Mouse (Mus musculus): Measurements from ENCODE around the gene Unc5a. TPM values are rescaled to one million over a fixed set of nuclear protein-coding genes. Genes with fewer than 3 reads are reported as not detected.

Unc5a gene
- polyA plus RNA-seq, 1 experiment = 0.05 TPM

DNA sequence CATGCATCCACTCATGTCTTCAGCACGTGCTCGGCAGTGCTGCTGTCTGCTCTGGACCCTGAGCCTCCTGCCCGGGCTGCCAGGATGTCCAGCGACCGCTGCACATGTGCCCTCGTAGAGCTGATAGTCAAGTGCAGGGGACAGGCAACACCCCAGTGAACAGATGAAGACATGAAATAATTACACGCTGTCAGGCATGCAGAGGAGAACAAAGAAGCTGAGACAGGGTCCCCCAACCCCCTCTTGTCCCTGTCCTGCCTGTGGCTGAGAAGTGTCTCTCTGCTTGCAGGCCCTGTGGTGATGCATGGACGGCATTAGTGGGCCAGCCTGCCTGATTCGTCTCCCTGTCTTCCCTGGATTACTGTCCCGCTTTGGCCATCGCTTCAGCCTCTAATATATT, 18.3 kb downstream of the Unc5a start:
- no peak overlapping the region for H3K4me3 ChIP-seq
- H3ac ChIP-seq (ENCODE audit: control insufficient read depth, insufficient read length) = no peak overlapping the region
- TF ChIP-seq REST (IDR thresholded peaks at IDR 0.05; ENCODE audit: insufficient read depth, insufficient read length) (no peak), CEBPB (IDR thresholded peaks at IDR 0.05; ENCODE audit: insufficient read depth, poor library complexity, severe bottlenecking) (no peak), SRF (IDR thresholded peaks at IDR 0.05; ENCODE audit: control insufficient read depth, insufficient read length, low read depth) (no peak), MYOD1 (IDR thresholded peaks at IDR 0.05; ENCODE audit: control insufficient read depth in 1 of 3, insufficient read length in 2 of 3, low read depth in 2 of 3) (no peak), USF1 (IDR thresholded peaks at IDR 0.05; ENCODE audit: low read depth) (no peak), POLR2AphosphoS2 (IDR thresholded peaks at IDR 0.05; ENCODE audit: insufficient read length, low read depth) (no peak), MAX (IDR thresholded peaks at IDR 0.05; ENCODE audit: low read depth) (no peak), TCF12 (IDR thresholded peaks at IDR 0.05; ENCODE audit: insufficient read depth, poor library complexity, severe bottlenecking) (no peak), E2F4 (IDR thresholded peaks at IDR 0.05; ENCODE audit: insufficient read depth) (no peak), TCF3 (IDR thresholded peaks at IDR 0.05; ENCODE audit: insufficient read length, low read depth) (no peak), POLR2A (IDR thresholded peaks at IDR 0.05; ENCODE audit: insufficient read length, low read depth) (no peak), MYOG (IDR thresholded peaks at IDR 0.05; ENCODE audit: control insufficient read depth in 1 of 3, insufficient read depth in 1 of 3, insufficient read length in 2 of 3, low read depth in 2 of 3) (no peak)
- no peaks in the 10 kb centered on the region for H3K79me2 ChIP-seq (ENCODE audit: control insufficient read depth, insufficient read depth)
- no peak overlapping the region for H3K4me2 ChIP-seq (ENCODE audit: low read depth)
- no peaks in the 10 kb centered on the region for H3K36me3 ChIP-seq (ENCODE audit: control insufficient read depth, insufficient read depth)
- peaks cover 61% of the 10 kb centered on the region for H3K27me3 ChIP-seq (ENCODE audit: control insufficient read depth, insufficient read depth, insufficient read length)

- Histone ChIP-seq H3K79me2 (ENCODE audit: control insufficient read depth, insufficient read depth) (no peaks in the 10 kb centered on the region), H3K36me3 (ENCODE audit: control insufficient read depth, insufficient read depth) (no peaks in the 10 kb centered on the region), H3ac (ENCODE audit: control insufficient read depth, insufficient read length) (no peak overlapping the region), H3K27me3 (ENCODE audit: control insufficient read depth, insufficient read depth, insufficient read length) (peaks cover 50% of the 10 kb centered on the region), H3K4me2 (ENCODE audit: low read depth) (no peak overlapping the region), H3K4me3 (no peak overlapping the region)
- TF ChIP-seq POLR2AphosphoS2 (IDR thresholded peaks at IDR 0.05; ENCODE audit: insufficient read length, low read depth) (no peak), MYOG (IDR thresholded peaks at IDR 0.05; ENCODE audit: control insufficient read depth in 1 of 3, insufficient read depth in 1 of 3, insufficient read length in 2 of 3, low read depth in 2 of 3) (no peak), REST (IDR thresholded peaks at IDR 0.05; ENCODE audit: insufficient read depth, insufficient read length) (no peak), CEBPB (IDR thresholded peaks at IDR 0.05; ENCODE audit: insufficient read depth, poor library complexity, severe bottlenecking) (no peak), POLR2A (IDR thresholded peaks at IDR 0.05; ENCODE audit: insufficient read length, low read depth) (no peak), MAX (IDR thresholded peaks at IDR 0.05; ENCODE audit: low read depth) (no peak), TCF12 (IDR thresholded peaks at IDR 0.05; ENCODE audit: insufficient read depth, poor library complexity, severe bottlenecking) (no peak), USF1 (IDR thresholded peaks at IDR 0.05; ENCODE audit: low read depth) (no peak), MYOD1 (IDR thresholded peaks at IDR 0.05; ENCODE audit: control insufficient read depth in 1 of 3, insufficient read length in 2 of 3, low read depth in 2 of 3) (no peak), SRF (IDR thresholded peaks at IDR 0.05; ENCODE audit: control insufficient read depth, insufficient read length, low read depth) (no peak), E2F4 (IDR thresholded peaks at IDR 0.05; ENCODE audit: insufficient read depth) (no peak), TCF3 (IDR thresholded peaks at IDR 0.05; ENCODE audit: insufficient read length, low read depth) (no peak)
Observed at GRCm38 (mm10) chr13:54968636-54969035, 19.4 kb downstream of the Unc5a start.

DNA sequence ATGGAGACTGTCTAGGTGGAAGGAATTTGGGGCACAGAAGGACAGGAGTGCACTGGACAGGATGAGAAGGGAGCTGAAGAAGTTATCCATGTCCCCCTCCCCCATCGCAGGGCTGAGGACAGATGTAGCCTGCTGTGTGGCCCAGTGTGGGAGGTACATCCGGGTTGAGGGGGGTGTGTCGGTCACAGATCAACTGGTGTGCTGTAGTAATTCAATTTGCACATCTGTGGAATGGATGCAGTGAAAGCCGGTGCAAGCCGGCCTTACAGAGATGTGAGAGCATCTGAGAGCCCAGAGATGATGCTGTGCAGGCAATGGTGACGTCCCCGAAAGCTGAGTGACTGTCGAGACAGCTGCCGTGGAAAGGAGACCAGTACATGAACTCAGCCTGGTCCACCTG, 20.3 kb downstream of the Unc5a start:
- no peak overlapping the region for H3ac ChIP-seq (ENCODE audit: control insufficient read depth, insufficient read length)
- TF ChIP-seq POLR2AphosphoS2 (IDR thresholded peaks at IDR 0.05; ENCODE audit: insufficient read length, low read depth) (no peak), E2F4 (IDR thresholded peaks at IDR 0.05; ENCODE audit: insufficient read depth) (no peak), MAX (IDR thresholded peaks at IDR 0.05; ENCODE audit: low read depth) (no peak), REST (IDR thresholded peaks at IDR 0.05; ENCODE audit: insufficient read depth, insufficient read length) (no peak), MYOD1 (IDR thresholded peaks at IDR 0.05; ENCODE audit: control insufficient read depth in 1 of 3, insufficient read length in 2 of 3, low read depth in 2 of 3) (no peak), MYOG (IDR thresholded peaks at IDR 0.05; ENCODE audit: control insufficient read depth in 1 of 3, insufficient read depth in 1 of 3, insufficient read length in 2 of 3, low read depth in 2 of 3) (no peak), TCF3 (IDR thresholded peaks at IDR 0.05; ENCODE audit: insufficient read length, low read depth) (no peak), SRF (IDR thresholded peaks at IDR 0.05; ENCODE audit: control insufficient read depth, insufficient read length, low read depth) (no peak), CEBPB (IDR thresholded peaks at IDR 0.05; ENCODE audit: insufficient read depth, poor library complexity, severe bottlenecking) (no peak), USF1 (IDR thresholded peaks at IDR 0.05; ENCODE audit: low read depth) (no peak), TCF12 (IDR thresholded peaks at IDR 0.05; ENCODE audit: insufficient read depth, poor library complexity, severe bottlenecking) (no peak)
- H3K4me3 ChIP-seq = no peak overlapping the region
- H3K36me3 ChIP-seq (ENCODE audit: control insufficient read depth, insufficient read depth) = no peaks in the 10 kb centered on the region
- H3K79me2 ChIP-seq (ENCODE audit: control insufficient read depth, insufficient read depth) = no peaks in the 10 kb centered on the region
- H3K4me2 ChIP-seq (ENCODE audit: low read depth) = no peak overlapping the region
- peaks cover 41% of the 10 kb centered on the region for H3K27me3 ChIP-seq (ENCODE audit: control insufficient read depth, insufficient read depth, insufficient read length)

DNA sequence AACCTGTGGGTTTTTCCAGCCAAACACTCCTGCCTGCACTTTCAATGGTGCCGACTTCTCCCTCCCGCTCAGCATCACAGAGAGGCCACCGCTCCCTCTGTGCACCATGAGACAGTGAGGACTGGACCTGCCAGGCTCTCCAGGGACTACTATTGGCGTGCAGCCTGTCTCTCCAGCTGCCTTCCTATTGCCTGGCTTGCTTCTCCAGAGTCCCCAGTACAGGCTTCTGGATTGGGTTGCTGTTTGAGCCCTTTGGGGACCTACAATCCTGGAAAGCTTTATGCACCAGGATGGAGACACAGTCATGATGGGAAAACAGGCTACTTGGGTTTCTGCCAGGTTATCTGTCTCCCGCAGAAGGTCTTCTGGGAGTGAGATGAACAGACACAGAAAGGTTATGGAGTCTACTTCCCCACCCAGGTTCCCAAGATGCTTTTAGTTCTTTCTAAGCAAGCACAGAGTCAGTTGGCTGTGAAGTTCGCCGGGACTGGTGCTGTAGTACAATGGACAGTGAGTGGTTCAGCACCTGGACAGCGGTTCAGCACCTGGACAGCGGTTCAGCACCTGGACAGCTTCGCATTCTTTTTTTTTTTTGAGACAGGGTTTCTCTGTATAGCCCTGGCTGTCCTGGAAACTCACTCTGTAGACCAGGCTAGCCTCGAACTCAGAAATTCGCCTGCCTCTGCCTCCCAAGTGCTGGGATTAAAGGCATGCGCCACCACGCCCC, 21.5 kb downstream of the Unc5a start:
- H3K27me3 ChIP-seq (ENCODE audit: control insufficient read depth, insufficient read depth, insufficient read length) = peaks cover 35% of the 10 kb centered on the region
- H3K79me2 ChIP-seq (ENCODE audit: control insufficient read depth, insufficient read depth) = no peaks in the 10 kb centered on the region
- no peaks in the 10 kb centered on the region for H3K36me3 ChIP-seq (ENCODE audit: control insufficient read depth, insufficient read depth)
- H3K4me3 ChIP-seq = no peak overlapping the region
- H3ac ChIP-seq (ENCODE audit: control insufficient read depth, insufficient read length) = no peak overlapping the region
- TF ChIP-seq MAX (IDR thresholded peaks at IDR 0.05; ENCODE audit: low read depth) = no peak
- TF ChIP-seq SRF (IDR thresholded peaks at IDR 0.05; ENCODE audit: control insufficient read depth, insufficient read length, low read depth) = no peak
- TF ChIP-seq USF1 (IDR thresholded peaks at IDR 0.05; ENCODE audit: low read depth) = no peak
- TF ChIP-seq MYOD1 (IDR thresholded peaks at IDR 0.05; ENCODE audit: control insufficient read depth in 1 of 3, insufficient read length in 2 of 3, low read depth in 2 of 3) = peak in 1 of 3 experiments; percentile 27
- TF ChIP-seq E2F4 (IDR thresholded peaks at IDR 0.05; ENCODE audit: insufficient read depth) = no peak
- TF ChIP-seq TCF12 (IDR thresholded peaks at IDR 0.05; ENCODE audit: insufficient read depth, poor library complexity, severe bottlenecking) = no peak
- peak; percentile 91 for TF ChIP-seq REST (IDR thresholded peaks at IDR 0.05; ENCODE audit: insufficient read depth, insufficient read length)
- TF ChIP-seq MYOG (IDR thresholded peaks at IDR 0.05; ENCODE audit: control insufficient read depth in 1 of 3, insufficient read depth in 1 of 3, insufficient read length in 2 of 3, low read depth in 2 of 3) = no peak
- no peak for TF ChIP-seq POLR2AphosphoS2 (IDR thresholded peaks at IDR 0.05; ENCODE audit: insufficient read length, low read depth)
- no peak for TF ChIP-seq CEBPB (IDR thresholded peaks at IDR 0.05; ENCODE audit: insufficient read depth, poor library complexity, severe bottlenecking)
- TF ChIP-seq POLR2A (IDR thresholded peaks at IDR 0.05; ENCODE audit: insufficient read length, low read depth) = no peak
- peak; percentile 52 for TF ChIP-seq TCF3 (IDR thresholded peaks at IDR 0.05; ENCODE audit: insufficient read length, low read depth)
- no peak overlapping the region for H3K4me2 ChIP-seq (ENCODE audit: low read depth)

All from myocyte (in vitro differentiated cells).